Mouse (Mus musculus): ENCODE results near the gene Ctxn1. TPM values are rescaled to one million over a fixed set of nuclear protein-coding genes. Genes with fewer than 3 reads are reported as not detected.
A peak's percentile ranks its signal among the peaks of the same experiment; 100 is the strongest.

Ctxn1 gene
- 49.3 and 59.1 TPM in 2 replicates for polyA plus RNA-seq (2014; fragmentation: Nextera tagmentation; extraction: Ambion mirVana)

- no peaks in the 10 kb centered on the region for H3K27me3 ChIP-seq (replicated peaks; ENCODE audit: control insufficient read depth, insufficient read depth, low read length)
- H3K36me3 ChIP-seq (ENCODE audit: control insufficient read depth, insufficient read depth, low read length), result peaks cover 77% of the 10 kb centered on the region
- H3K4me1 ChIP-seq (ENCODE audit: control insufficient read depth, insufficient read depth, low read length), result peaks cover 7% of the 10 kb centered on the region; the same call in 1 of the 2 replicates
- H3K4me2 ChIP-seq (ENCODE audit: low read depth, low read length), result peak within 1 kb of the TSS; percentile 75
- H3K27ac ChIP-seq (replicated peaks; ENCODE audit: low read depth, low read length), result peak within 1 kb of the TSS; percentile 86
- peak within 1 kb of the TSS; percentile 82 for H3K9ac ChIP-seq (ENCODE audit: low read depth, low read length)
- 10% methylated on average over 15 of the region's 33 CpGs for WGBS
- peak within 1 kb of the TSS; percentile 78 for H3K4me3 ChIP-seq (ENCODE audit: low read depth, low read length)
- H3K9me3 ChIP-seq (ENCODE audit: control insufficient read depth, low read length), result no peaks in the 10 kb centered on the region
- peak; percentile 94 for ATAC-seq (ENCODE audit: low read depth)
- peak; percentile 96 for DNase-seq (ENCODE audit: low spot score)
Measured at GRCm38 (mm10) chr8:4259125-4259804, at the start of gene Ctxn1. Gene Ctxn1, minus strand, starts transcription at chr8:4259274.

DNA sequence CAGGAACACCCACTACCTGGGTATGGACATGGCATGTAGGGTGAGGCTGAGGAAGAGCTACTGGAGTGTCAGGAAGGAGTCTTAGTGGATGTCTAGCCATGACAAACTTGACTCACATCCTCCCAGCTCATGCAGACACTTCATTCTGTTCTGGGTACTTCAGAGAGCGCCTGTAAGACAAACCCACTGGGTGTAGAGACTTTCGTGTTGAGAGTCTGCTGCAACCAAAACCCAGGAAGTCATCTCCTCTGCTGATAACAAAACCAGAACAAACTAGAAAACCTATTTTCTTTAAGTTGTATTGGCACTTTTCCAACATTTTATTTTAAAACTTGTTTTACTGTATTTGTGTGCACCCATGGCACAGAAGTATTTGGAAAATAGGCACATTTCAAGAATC, 46.8 kb upstream of the Ctxn1 start:
- H3K36me3 ChIP-seq (ENCODE audit: control insufficient read depth, insufficient read depth, low read length), result peaks cover 98% of the 10 kb centered on the region
- no peaks in the 10 kb centered on the region for H3K4me1 ChIP-seq (ENCODE audit: control insufficient read depth, insufficient read depth, low read length)
- H3K4me3 ChIP-seq (ENCODE audit: low read depth, low read length), result no peak overlapping the region
- no peaks in the 10 kb centered on the region for H3K27me3 ChIP-seq (replicated peaks; ENCODE audit: control insufficient read depth, insufficient read depth, low read length)
- H3K9ac ChIP-seq (ENCODE audit: low read depth, low read length), result no peak overlapping the region
- WGBS, result 90% methylated on average over 2 of the region's 2 CpGs
- no peak overlapping the region for H3K4me2 ChIP-seq (ENCODE audit: low read depth, low read length)
- H3K27ac ChIP-seq (replicated peaks; ENCODE audit: low read depth, low read length), result no peak overlapping the region
- H3K9me3 ChIP-seq (ENCODE audit: control insufficient read depth, low read length), result no peaks in the 10 kb centered on the region
- DNase-seq (ENCODE audit: low spot score), result no peak
- no peak for ATAC-seq (ENCODE audit: low read depth)

GRCm38 (mm10) chr8:4304124-4304547, 45.1 kb upstream of the Ctxn1 start:
- no peak overlapping the region for H3K4me3 ChIP-seq (ENCODE audit: low read depth, low read length)
- 92% methylated on average over 3 of the region's 3 CpGs for WGBS
- H3K36me3 ChIP-seq (ENCODE audit: control insufficient read depth, insufficient read depth, low read length), result peaks cover 98% of the 10 kb centered on the region
- DNase-seq (ENCODE audit: low spot score), result no peak
- no peaks in the 10 kb centered on the region for H3K9me3 ChIP-seq (ENCODE audit: control insufficient read depth, low read length)
- H3K9ac ChIP-seq (ENCODE audit: low read depth, low read length), result no peak overlapping the region
- H3K27ac ChIP-seq (replicated peaks; ENCODE audit: low read depth, low read length), result no peak overlapping the region
- no peaks in the 10 kb centered on the region for H3K4me1 ChIP-seq (ENCODE audit: control insufficient read depth, insufficient read depth, low read length)
- H3K4me2 ChIP-seq (ENCODE audit: low read depth, low read length), result no peak overlapping the region
- no peaks in the 10 kb centered on the region for H3K27me3 ChIP-seq (replicated peaks; ENCODE audit: control insufficient read depth, insufficient read depth, low read length)
- ATAC-seq (ENCODE audit: low read depth), result no peak

DNA sequence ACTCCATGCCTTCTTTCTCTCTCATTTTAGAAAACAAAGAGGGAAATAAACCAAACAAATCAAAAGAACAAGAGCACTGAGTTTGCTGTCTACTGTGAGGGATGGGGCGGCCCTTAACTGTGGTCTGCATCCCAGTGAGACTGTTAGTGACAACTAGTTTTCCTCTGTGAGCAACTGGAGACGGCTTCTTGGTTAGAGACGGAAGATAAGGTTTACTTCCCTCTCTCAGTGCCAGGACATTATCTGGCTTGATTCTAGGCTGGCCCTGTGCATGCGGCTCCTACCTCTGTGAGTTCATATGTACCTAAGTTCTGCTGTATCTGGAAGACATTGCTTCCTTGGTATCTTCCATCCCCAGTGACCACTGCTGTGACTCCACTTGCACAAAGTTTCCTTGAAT, 38.7 kb upstream of the Ctxn1 start:
- Histone ChIP-seq H3K36me3 (ENCODE audit: control insufficient read depth, insufficient read depth, low read length) (peaks cover 95% of the 10 kb centered on the region), H3K4me1 (ENCODE audit: control insufficient read depth, insufficient read depth, low read length) (no peaks in the 10 kb centered on the region), H3K27me3 (replicated peaks; ENCODE audit: control insufficient read depth, insufficient read depth, low read length) (no peaks in the 10 kb centered on the region), H3K9ac (ENCODE audit: low read depth, low read length) (no peak overlapping the region), H3K9me3 (ENCODE audit: control insufficient read depth, low read length) (no peaks in the 10 kb centered on the region), H3K4me3 (ENCODE audit: low read depth, low read length) (no peak overlapping the region), H3K27ac (replicated peaks; ENCODE audit: low read depth, low read length) (no peak overlapping the region), H3K4me2 (ENCODE audit: low read depth, low read length) (no peak overlapping the region)
- DNase-seq (ENCODE audit: low spot score) (no peak), ATAC-seq (ENCODE audit: low read depth) (no peak)
- 95% methylated on average over 4 of the region's 4 CpGs for WGBS

DNA sequence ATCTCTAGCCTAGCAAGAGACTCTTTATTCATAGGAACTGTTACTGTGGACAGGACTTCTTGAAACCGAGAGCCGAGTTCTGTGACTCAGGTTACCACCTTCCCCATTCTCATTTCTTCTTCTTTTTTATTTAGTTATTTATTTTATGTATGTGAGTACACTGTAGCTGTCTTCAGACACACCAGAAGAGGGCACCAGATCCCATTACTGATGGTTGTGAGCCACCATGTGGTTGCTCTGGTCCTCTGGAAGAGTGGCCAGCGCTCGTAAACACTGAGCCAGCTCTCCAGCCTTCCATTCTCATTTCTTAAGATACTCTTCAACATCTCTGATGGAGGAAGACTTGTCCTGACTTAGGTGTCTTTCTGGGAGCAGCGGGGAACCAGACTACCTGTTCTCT, 33.7 kb upstream of the Ctxn1 start:
- no peak overlapping the region for H3K4me2 ChIP-seq (ENCODE audit: low read depth, low read length)
- no peaks in the 10 kb centered on the region for H3K4me1 ChIP-seq (ENCODE audit: control insufficient read depth, insufficient read depth, low read length)
- ATAC-seq (ENCODE audit: low read depth) (no peak), DNase-seq (ENCODE audit: low spot score) (no peak)
- H3K36me3 ChIP-seq (ENCODE audit: control insufficient read depth, insufficient read depth, low read length), result peaks cover 93% of the 10 kb centered on the region
- H3K27me3 ChIP-seq (replicated peaks; ENCODE audit: control insufficient read depth, insufficient read depth, low read length), result no peaks in the 10 kb centered on the region
- H3K9ac ChIP-seq (ENCODE audit: low read depth, low read length), result no peak overlapping the region
- WGBS, result 89% methylated on average over 5 of the region's 5 CpGs
- H3K27ac ChIP-seq (replicated peaks; ENCODE audit: low read depth, low read length), result no peak overlapping the region
- H3K4me3 ChIP-seq (ENCODE audit: low read depth, low read length), result no peak overlapping the region
- H3K9me3 ChIP-seq (ENCODE audit: control insufficient read depth, low read length), result no peaks in the 10 kb centered on the region

DNA sequence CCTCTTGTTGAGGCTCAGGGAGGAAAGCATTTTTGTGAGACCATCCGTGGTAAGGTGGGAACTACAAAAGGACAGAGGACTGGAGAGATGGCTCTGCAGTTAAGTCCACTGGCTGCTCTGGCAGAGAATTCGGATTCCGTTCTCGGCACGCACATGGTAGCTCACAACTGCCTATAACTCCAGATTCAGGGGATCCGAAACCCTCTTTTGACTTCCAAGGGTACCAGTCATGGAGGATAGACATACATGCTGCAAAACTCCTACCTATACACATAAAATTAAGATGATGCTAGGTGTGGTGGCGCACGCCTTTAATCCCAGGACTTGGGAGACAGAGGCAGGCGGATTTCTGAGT, 17.0 kb upstream of the Ctxn1 start:
- H3K27ac ChIP-seq (replicated peaks; ENCODE audit: low read depth, low read length), result peak overlapping the region; percentile 85
- peaks cover 5% of the 10 kb centered on the region; the same call in 1 of the 2 replicates for H3K4me1 ChIP-seq (ENCODE audit: control insufficient read depth, insufficient read depth, low read length)
- ATAC-seq (ENCODE audit: low read depth) (no peak; the same call in 1 of the 2 replicates), DNase-seq (ENCODE audit: low spot score) (no peak)
- no peaks in the 10 kb centered on the region for H3K27me3 ChIP-seq (replicated peaks; ENCODE audit: control insufficient read depth, insufficient read depth, low read length)
- H3K36me3 ChIP-seq (ENCODE audit: control insufficient read depth, insufficient read depth, low read length), result peaks cover 22% of the 10 kb centered on the region
- peak overlapping the region; percentile 76 for H3K4me2 ChIP-seq (ENCODE audit: low read depth, low read length)
- H3K4me3 ChIP-seq (ENCODE audit: low read depth, low read length), result peak overlapping the region; percentile 79
- peak overlapping the region; percentile 85 for H3K9ac ChIP-seq (ENCODE audit: low read depth, low read length)
- H3K9me3 ChIP-seq (ENCODE audit: control insufficient read depth, low read length), result no peaks in the 10 kb centered on the region
- 27% methylated on average over 9 of the region's 9 CpGs for WGBS

DNA sequence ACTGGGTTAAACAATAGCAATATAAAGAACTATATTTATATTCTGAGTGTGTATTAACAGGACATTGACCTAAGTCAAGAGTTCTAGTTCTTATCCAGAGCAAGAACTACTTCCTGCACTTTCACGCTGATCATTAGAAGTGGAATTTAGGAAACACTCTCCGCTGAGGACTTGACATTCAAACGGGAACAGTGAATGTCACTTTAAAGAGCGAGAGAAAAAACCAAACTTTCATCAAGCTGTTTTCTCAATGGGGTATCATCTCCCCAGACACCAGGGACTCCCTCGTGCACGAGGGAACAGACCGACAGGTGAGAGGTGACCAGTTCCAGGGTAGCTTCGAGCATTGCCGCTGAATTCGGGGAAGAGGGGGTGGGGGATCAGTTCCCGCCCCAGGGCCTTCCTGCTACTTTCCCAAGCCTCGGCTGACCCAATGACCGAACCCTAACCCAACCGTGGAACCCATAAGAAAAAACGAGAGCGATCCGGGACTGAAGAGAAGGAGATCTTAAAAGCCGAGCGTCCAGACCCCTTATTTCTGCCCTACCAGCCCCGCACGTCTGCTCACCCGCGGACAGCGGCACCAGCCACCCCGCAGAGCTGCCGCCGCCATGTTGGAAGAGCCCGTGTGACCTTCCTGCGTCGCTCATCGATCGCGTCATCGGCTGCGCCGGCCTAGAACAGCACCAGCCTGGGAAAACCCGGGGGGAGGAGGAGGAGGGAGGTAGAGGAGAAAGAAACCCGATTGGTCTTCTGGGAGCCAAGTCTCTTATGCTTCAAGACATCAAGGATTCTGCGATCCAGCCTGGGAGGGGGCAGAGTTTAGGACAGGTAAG, 16.4 kb upstream of the Ctxn1 start, which contains the start of gene Timm44:
TSS of gene Timm44 (minus strand) at position 639 of the 836 bp plus-strand sequence.
- 2% methylated on average over 39 of the region's 39 CpGs for WGBS
- ATAC-seq (ENCODE audit: low read depth) (peak; percentile 98), DNase-seq (ENCODE audit: low spot score) (peak; percentile 98)
- no peaks in the 10 kb centered on the region for H3K9me3 ChIP-seq (ENCODE audit: control insufficient read depth, low read length)
- H3K27ac ChIP-seq (replicated peaks; ENCODE audit: low read depth, low read length), result peak within 1 kb of the TSS; percentile 85
- H3K36me3 ChIP-seq (ENCODE audit: control insufficient read depth, insufficient read depth, low read length), result peaks cover 27% of the 10 kb centered on the region
- H3K4me3 ChIP-seq (ENCODE audit: low read depth, low read length), result peak within 1 kb of the TSS; percentile 79
- H3K27me3 ChIP-seq (replicated peaks; ENCODE audit: control insufficient read depth, insufficient read depth, low read length), result no peaks in the 10 kb centered on the region
- peak within 1 kb of the TSS; percentile 76 for H3K4me2 ChIP-seq (ENCODE audit: low read depth, low read length)
- peak within 1 kb of the TSS; percentile 85 for H3K9ac ChIP-seq (ENCODE audit: low read depth, low read length)
- peaks cover 5% of the 10 kb centered on the region; the same call in 1 of the 2 replicates for H3K4me1 ChIP-seq (ENCODE audit: control insufficient read depth, insufficient read depth, low read length)

- Histone ChIP-seq H3K4me3 (ENCODE audit: low read depth, low read length) (no peak overlapping the region), H3K9ac (ENCODE audit: low read depth, low read length) (no peak overlapping the region), H3K4me1 (ENCODE audit: control insufficient read depth, insufficient read depth, low read length) (no peaks in the 10 kb centered on the region; the same call in 1 of the 2 replicates), H3K27ac (replicated peaks; ENCODE audit: low read depth, low read length) (no peak overlapping the region), H3K36me3 (ENCODE audit: control insufficient read depth, insufficient read depth, low read length) (peaks cover 83% of the 10 kb centered on the region), H3K4me2 (ENCODE audit: low read depth, low read length) (no peak overlapping the region), H3K9me3 (ENCODE audit: control insufficient read depth, low read length) (no peaks in the 10 kb centered on the region), H3K27me3 (replicated peaks; ENCODE audit: control insufficient read depth, insufficient read depth, low read length) (no peaks in the 10 kb centered on the region)
- ATAC-seq (ENCODE audit: low read depth) (no peak), DNase-seq (ENCODE audit: low spot score) (no peak)
- 90% methylated on average over 6 of the region's 6 CpGs for WGBS
Measured at GRCm38 (mm10) chr8:4269609-4270008, 10.5 kb upstream of the Ctxn1 start.
